Mouse (Mus musculus): ENCODE data around the gene Chmp5. TPM values are rescaled to one million over a fixed set of nuclear protein-coding genes. Genes with fewer than 3 reads are reported as not detected.

Gene Chmp5
- polyA plus RNA-seq, 1 experiment from 2014 or later, result 142 TPM

DNA sequence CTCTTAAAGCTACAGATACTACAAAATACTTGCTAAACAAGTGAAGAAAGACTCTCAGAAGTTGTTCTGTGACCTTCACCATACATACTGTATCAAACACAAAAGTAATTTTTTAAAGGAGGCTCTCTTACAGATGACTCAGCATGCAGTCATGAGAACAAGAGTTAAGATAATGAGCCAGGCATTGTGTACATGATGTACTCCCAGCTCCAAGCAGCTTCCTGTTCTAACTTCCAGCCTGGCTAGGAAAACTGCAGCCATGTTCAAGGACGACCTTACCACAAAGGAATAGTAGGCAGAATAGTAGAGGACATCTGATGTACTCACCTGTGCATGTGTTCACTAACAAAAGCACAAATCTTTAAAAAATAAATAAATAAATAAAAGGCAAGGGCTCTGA is 52.1 kb downstream of the Chmp5 start:
- DNase-seq (ENCODE audit: low spot score) (no peak), ATAC-seq (replicated peaks; ENCODE audit: insufficient number of reproducible peaks, low FRiP score, low TSS enrichment, low read depth) (no peak)
- Histone ChIP-seq H3K36me3 (replicated peaks; ENCODE audit: control insufficient read depth, insufficient read depth, low read depth, low read length) (peaks cover 23% of the 10 kb centered on the region), H3K4me2 (ENCODE audit: low read depth, low read length) (no peak overlapping the region), H3K9ac (replicated peaks; ENCODE audit: low read length) (no peak overlapping the region), H3K27ac (replicated peaks; ENCODE audit: low read depth, low read length) (no peak overlapping the region), H3K27me3 (ENCODE audit: control insufficient read depth, insufficient read depth, low read length) (no peaks in the 10 kb centered on the region), H3K4me1 (ENCODE audit: control insufficient read depth, insufficient read depth, low read length) (no peaks in the 10 kb centered on the region), H3K4me3 (ENCODE audit: low read depth, low read length) (no peak overlapping the region), H3K9me3 (replicated peaks; ENCODE audit: control insufficient read depth, low read length) (no peaks in the 10 kb centered on the region)
- WGBS, result 86% methylated on average over 1 of the region's 1 CpGs

DNA sequence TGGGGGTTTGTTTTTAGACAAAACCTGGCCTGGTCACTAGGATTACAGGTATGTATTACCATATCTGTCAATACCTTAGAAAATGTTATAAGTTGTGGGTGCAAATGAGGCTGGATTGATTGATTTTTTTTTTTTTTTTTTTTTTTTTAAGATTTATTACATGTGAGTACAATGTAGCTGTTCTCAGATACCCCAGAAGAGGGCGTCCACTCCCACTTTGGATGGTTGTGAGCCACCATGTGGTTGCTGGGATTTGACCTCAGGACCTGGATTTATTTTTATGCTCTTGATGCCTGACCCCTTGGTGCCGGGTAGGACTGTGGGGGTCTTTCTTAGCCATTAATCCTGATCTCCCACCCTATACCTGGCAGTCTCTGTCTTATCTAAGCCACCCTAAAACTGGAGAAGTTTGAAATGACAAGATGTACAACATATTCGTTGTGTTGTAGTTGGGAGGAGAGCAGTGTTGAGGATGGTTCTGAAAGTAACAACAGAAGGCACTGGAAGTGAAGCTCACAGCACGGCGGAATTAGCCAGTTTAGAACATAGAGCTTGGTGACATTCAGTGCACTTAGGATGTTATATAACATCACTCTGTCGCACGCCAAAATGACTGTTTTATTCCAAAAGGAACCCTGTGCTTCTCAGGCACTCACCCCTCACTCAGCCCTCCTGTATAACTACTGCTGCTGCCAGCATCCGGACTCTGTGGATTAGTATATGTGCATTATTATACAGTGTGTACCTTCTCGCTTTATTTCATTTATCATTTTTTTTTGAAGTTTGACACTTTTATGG is 52.8 kb downstream of the Chmp5 start:
- ATAC-seq (replicated peaks; ENCODE audit: insufficient number of reproducible peaks, low FRiP score, low TSS enrichment, low read depth), result no peak
- peaks cover 21% of the 10 kb centered on the region for H3K36me3 ChIP-seq (replicated peaks; ENCODE audit: control insufficient read depth, insufficient read depth, low read depth, low read length)

DNA sequence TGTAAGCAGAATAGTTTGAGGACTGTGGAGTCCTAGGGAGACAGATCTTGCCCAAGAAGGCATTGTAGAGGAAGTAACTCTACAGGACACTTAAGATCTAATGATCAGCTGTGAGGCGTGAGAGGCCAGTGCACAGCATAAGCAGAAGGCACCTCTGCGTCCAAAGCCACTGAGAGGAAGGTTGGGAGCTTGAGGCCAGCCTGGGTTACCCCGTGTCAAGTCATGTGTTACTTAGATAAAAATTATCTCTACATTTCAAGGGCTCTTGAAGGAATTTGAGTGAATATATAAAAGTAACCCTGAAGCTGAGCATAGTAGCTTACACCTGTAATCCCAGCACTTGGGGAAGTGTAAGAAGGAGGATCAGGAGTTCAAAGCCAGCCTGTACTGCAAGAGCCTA is 65.1 kb downstream of the Chmp5 start:
- H3K27me3 ChIP-seq (ENCODE audit: control insufficient read depth, insufficient read depth, low read length), result no peaks in the 10 kb centered on the region
- H3K36me3 ChIP-seq (replicated peaks; ENCODE audit: control insufficient read depth, insufficient read depth, low read depth, low read length), result peaks cover 9% of the 10 kb centered on the region
- ATAC-seq (replicated peaks; ENCODE audit: insufficient number of reproducible peaks, low FRiP score, low TSS enrichment, low read depth) (no peak), DNase-seq (ENCODE audit: low spot score) (no peak)
- WGBS, result 93% methylated on average over 3 of the region's 3 CpGs
- no peak overlapping the region for H3K27ac ChIP-seq (replicated peaks; ENCODE audit: low read depth, low read length)
- no peaks in the 10 kb centered on the region for H3K9me3 ChIP-seq (replicated peaks; ENCODE audit: control insufficient read depth, low read length)
- no peak overlapping the region for H3K4me2 ChIP-seq (ENCODE audit: low read depth, low read length)
- H3K4me1 ChIP-seq (ENCODE audit: control insufficient read depth, insufficient read depth, low read length), result no peaks in the 10 kb centered on the region
- H3K9ac ChIP-seq (replicated peaks; ENCODE audit: low read length), result no peak overlapping the region
- H3K4me3 ChIP-seq (ENCODE audit: low read depth, low read length), result no peak overlapping the region

More for the DNA sequence above, 52.8 kb downstream of the Chmp5 start:
- Histone ChIP-seq H3K27ac (replicated peaks; ENCODE audit: low read depth, low read length) (no peak overlapping the region), H3K27me3 (ENCODE audit: control insufficient read depth, insufficient read depth, low read length) (no peaks in the 10 kb centered on the region), H3K4me3 (ENCODE audit: low read depth, low read length) (no peak overlapping the region), H3K4me1 (ENCODE audit: control insufficient read depth, insufficient read depth, low read length) (no peaks in the 10 kb centered on the region), H3K9ac (replicated peaks; ENCODE audit: low read length) (no peak overlapping the region), H3K9me3 (replicated peaks; ENCODE audit: control insufficient read depth, low read length) (no peaks in the 10 kb centered on the region), H3K4me2 (ENCODE audit: low read depth, low read length) (no peak overlapping the region)
- DNase-seq (ENCODE audit: low spot score), result no peak
- WGBS, result 89% methylated on average over 9 of the region's 9 CpGs

Small RNAs within 50 kb of the gene (microRNA-seq; reads per million reads assigned to microRNA genes)
- 1.9 reads per million for gene Mir3094 (ENCODE audit: borderline number of aligned reads)

Other genes starting within 250 kb of the Chmp5 start
- gene Aptx, start 245.2 kb upstream of the Chmp5 start, polyA plus RNA-seq (2014; fragmentation: Nextera tagmentation; extraction: Ambion mirVana), result 37.8 and 38.2 TPM in 2 replicates
- gene Dnaja1, start 226.3 kb upstream of the Chmp5 start, polyA plus RNA-seq (2014; fragmentation: Nextera tagmentation; extraction: Ambion mirVana), result 665 and 708 TPM in 2 replicates
- gene Smu1, start 190.5 kb upstream of the Chmp5 start, polyA plus RNA-seq (2014; fragmentation: Nextera tagmentation; extraction: Ambion mirVana), result 195 and 203 TPM in 2 replicates
- gene B4galt1, start 94.4 kb upstream of the Chmp5 start, polyA plus RNA-seq (2014; fragmentation: Nextera tagmentation; extraction: Ambion mirVana), result 28.3 and 28.9 TPM in 2 replicates
- not detected in 2 replicates for gene Spink4, start 28.4 kb upstream of the Chmp5 start, polyA plus RNA-seq (2014; fragmentation: Nextera tagmentation; extraction: Ambion mirVana)
- gene Bag1, start 113 bp upstream of the Chmp5 start, polyA plus RNA-seq (2014; fragmentation: Nextera tagmentation; extraction: Ambion mirVana), result 271 and 295 TPM in 2 replicates
- gene Nfx1, start 22.5 kb downstream of the Chmp5 start, polyA plus RNA-seq (2014; fragmentation: Nextera tagmentation; extraction: Ambion mirVana), result 93.7 and 97.1 TPM in 2 replicates
- not detected in 2 replicates for gene Aqp7, start 99.7 kb downstream of the Chmp5 start, polyA plus RNA-seq (2014; fragmentation: Nextera tagmentation; extraction: Ambion mirVana)
- 1.0 and 1.4 TPM in 2 replicates for gene Aqp3, start 149.8 kb downstream of the Chmp5 start, polyA plus RNA-seq (2014; fragmentation: Nextera tagmentation; extraction: Ambion mirVana)
- gene Nol6, start 176.0 kb downstream of the Chmp5 start, polyA plus RNA-seq (2014; fragmentation: Nextera tagmentation; extraction: Ambion mirVana), result 18.6 and 20.7 TPM in 2 replicates
- gene Ube2r2, start 187.3 kb downstream of the Chmp5 start, polyA plus RNA-seq (2014; fragmentation: Nextera tagmentation; extraction: Ambion mirVana), result 109 and 110 TPM in 2 replicates

Data from embryonic facial prominence, embryonic 11.5 days (tissue).